Mouse (Mus musculus) embryonic fibroblast, embryonic 13.5 days (primary cell): ENCODE results near the gene Pin4.

ENCODE experiments used
- CTCF ChIP-seq: IDR thresholded peaks from 2 replicates; pipeline ENCODE4 v1.5.1; 2011; ENCODE audit warnings: mild to moderate bottlenecking, control low read depth, low read length, moderate library complexity, borderline replicate concordance; ENCODE audit not compliant: insufficient read depth
- POLR2A ChIP-seq: IDR thresholded peaks from 2 replicates; pipeline ENCODE4 v1.6.1; 2011; ENCODE audit warnings: low read depth, mild to moderate bottlenecking, control low read depth, low read length, moderate library complexity

GRCm38 (mm10) chrX:102071517-102071916 is 47.7 kb upstream of the Pin4 start:
- no peak for TF ChIP-seq POLR2A
- no peak for TF ChIP-seq CTCF
